Mouse (Mus musculus) stomach, embryonic 16.5 days (tissue): ENCODE results near the gene Rin2. TPM values are rescaled to one million over a fixed set of nuclear protein-coding genes. Genes with fewer than 3 reads are reported as not detected.
"Not testable (repeated sequence)": the region's sequence is repeated elsewhere in the genome, so short reads cannot be mapped to it uniquely, and the experiment has no call there.

Source experiments
- ATAC-seq: fragments of 200-750 bp; cut with Nextera tagmentation; 2 replicates; pipeline ENCODE4 v1.8.0; 2017; ENCODE audit warnings: moderate number of reproducible peaks, moderate TSS enrichment; ENCODE audit not compliant: insufficient read depth, low FRiP score
- H3K27ac ChIP-seq: fragments of 300-500 bp; sonication (generic); 2 replicates; pipeline ENCODE4 v1.5.1; 2014; ENCODE audit warnings: low read length
- H3K27me3 ChIP-seq: fragments of 300-500 bp; sonication (generic); 2 replicates; pipeline ENCODE4 v1.6.1; 2014; ENCODE audit warnings: low read length, control low read depth, mixed read lengths; ENCODE audit not compliant: control insufficient read depth, insufficient read depth
- H3K36me3 ChIP-seq: fragments of 300-500 bp; sonication (generic); 2 replicates; pipeline ENCODE4 v1.6.1; 2014; ENCODE audit warnings: low read length; ENCODE audit not compliant: control insufficient read depth, insufficient read depth
- H3K4me1 ChIP-seq: fragments of 300-500 bp; sonication (generic); 2 replicates; pipeline ENCODE4 v1.6.1; 2014; ENCODE audit warnings: low read length, control low read depth, mixed read lengths; ENCODE audit not compliant: control insufficient read depth, insufficient read depth
- H3K4me2 ChIP-seq: fragments of 300-500 bp; sonication (generic); 2 replicates; pipeline ENCODE4 v1.6.1; 2014; ENCODE audit warnings: low read depth, low read length, mixed read lengths
- H3K4me3 ChIP-seq: fragments of 300-500 bp; sonication (generic); replicated peaks from 2 replicates; pipeline ENCODE4 v1.5.1; 2014; ENCODE audit warnings: mild to moderate bottlenecking, low read length
- H3K9ac ChIP-seq: fragments of 300-500 bp; sonication (generic); 2 replicates; pipeline ENCODE4 v1.6.1; 2014; ENCODE audit warnings: low read length
- H3K9me3 ChIP-seq: fragments of 300-500 bp; sonication (generic); replicated peaks from 2 replicates; pipeline ENCODE4 v1.6.1; 2016; ENCODE audit warnings: low read length, control low read depth; ENCODE audit not compliant: control insufficient read depth
- WGBS: fragments of 180-500 bp; shearing (Covaris S2); extraction: QIAGEN DNeasy Blood & Tissue Kit; methylation state at CpG from one replicate; pipeline ENCODE4 v1.1.7; 2014; 5-methylcytosine and 5-hydroxymethylcytosine counted together
- polyA plus RNA-seq: library from polyadenylated mRNA; unstranded; fragments of >200 nt; fragmentation: Nextera tagmentation; extraction: Ambion mirVana; gene quantifications from 2 replicates; pipeline ENCODE4 v1.2.1, GENCODE M21; 2015

Gene Rin2
- polyA plus RNA-seq, 1 experiment from 2014 or later = 37.3 TPM

- WGBS = 67% methylated on average over 5 of the region's 5 CpGs
- H3K9ac ChIP-seq = no peak overlapping the region
- H3K4me2 ChIP-seq = no peak overlapping the region
- no peaks in the 10 kb centered on the region for H3K9me3 ChIP-seq
- H3K36me3 ChIP-seq = no peaks in the 10 kb centered on the region
- no peak overlapping the region for H3K27ac ChIP-seq
- H3K4me1 ChIP-seq = no peaks in the 10 kb centered on the region
- H3K4me3 ChIP-seq = no peak overlapping the region
- ATAC-seq = no peak
- H3K27me3 ChIP-seq = no peaks in the 10 kb centered on the region
These were observed 43.7 kb downstream of the Rin2 start for GRCm38 (mm10) chr2:145718624-145719183.

DNA sequence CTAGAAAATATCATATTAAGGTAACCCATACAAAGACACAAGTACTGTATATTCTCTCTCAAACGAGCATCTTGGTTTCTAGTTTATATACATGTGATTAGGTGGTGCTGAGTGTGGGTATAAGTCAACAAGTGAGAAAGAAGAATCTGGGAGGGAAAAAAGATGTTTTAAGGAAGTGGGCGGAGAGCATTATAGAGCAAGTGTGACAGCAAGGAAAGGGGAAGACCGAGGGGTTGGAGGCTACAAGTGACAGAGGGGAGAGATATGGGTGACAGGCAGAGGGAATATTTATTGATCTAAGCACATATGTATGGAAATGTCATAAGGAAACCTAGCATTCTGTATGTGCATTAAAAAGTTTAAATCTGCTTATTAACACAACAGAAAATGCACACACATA is 45.1 kb downstream of the Rin2 start:
- no peak for ATAC-seq
- no peaks in the 10 kb centered on the region for H3K4me1 ChIP-seq
- 66% methylated on average over 3 of the region's 3 CpGs for WGBS
- no peak overlapping the region for H3K27ac ChIP-seq
- no peak overlapping the region for H3K4me2 ChIP-seq
- H3K9ac ChIP-seq = no peak overlapping the region
- H3K27me3 ChIP-seq = no peaks in the 10 kb centered on the region
- no peak overlapping the region for H3K4me3 ChIP-seq
- H3K9me3 ChIP-seq = no peaks in the 10 kb centered on the region
- no peaks in the 10 kb centered on the region for H3K36me3 ChIP-seq

DNA sequence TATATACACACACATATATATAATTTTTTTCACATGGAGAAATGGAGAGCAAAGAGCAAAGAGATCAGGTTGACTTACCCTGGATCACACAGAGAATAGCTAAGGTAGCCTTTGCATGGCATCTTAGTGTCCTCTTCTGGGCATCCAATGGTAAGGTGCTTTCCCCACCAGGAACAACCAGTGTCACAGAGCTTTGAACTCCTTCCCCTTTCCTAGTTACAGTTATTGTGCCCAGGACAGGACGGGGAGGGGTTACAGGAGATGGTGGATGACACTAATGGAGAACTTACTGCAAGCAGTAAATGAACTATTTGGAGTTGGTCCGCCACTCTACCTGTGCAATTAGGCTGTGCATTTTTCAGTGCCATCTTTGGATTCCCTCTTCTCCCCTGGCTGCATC is 45.7 kb downstream of the Rin2 start:
- H3K4me2 ChIP-seq = no peak overlapping the region
- H3K4me3 ChIP-seq = no peak overlapping the region
- no peaks in the 10 kb centered on the region for H3K36me3 ChIP-seq
- no peak overlapping the region for H3K9ac ChIP-seq
- H3K27ac ChIP-seq = no peak overlapping the region
- no peak for ATAC-seq
- no peaks in the 10 kb centered on the region for H3K9me3 ChIP-seq
- WGBS = 83% methylated on average over 2 of the region's 2 CpGs
- no peaks in the 10 kb centered on the region for H3K4me1 ChIP-seq
- no peaks in the 10 kb centered on the region for H3K27me3 ChIP-seq

GRCm38 (mm10) chr2:145722304-145722703 is 47.3 kb downstream of the Rin2 start:
- not testable (repeated sequence) for H3K27ac ChIP-seq, H3K9ac ChIP-seq, H3K4me3 ChIP-seq, H3K9me3 ChIP-seq, H3K4me1 ChIP-seq, H3K4me2 ChIP-seq, ATAC-seq, H3K36me3 ChIP-seq, H3K27me3 ChIP-seq
- WGBS = 80% methylated on average over 2 of the region's 2 CpGs

DNA sequence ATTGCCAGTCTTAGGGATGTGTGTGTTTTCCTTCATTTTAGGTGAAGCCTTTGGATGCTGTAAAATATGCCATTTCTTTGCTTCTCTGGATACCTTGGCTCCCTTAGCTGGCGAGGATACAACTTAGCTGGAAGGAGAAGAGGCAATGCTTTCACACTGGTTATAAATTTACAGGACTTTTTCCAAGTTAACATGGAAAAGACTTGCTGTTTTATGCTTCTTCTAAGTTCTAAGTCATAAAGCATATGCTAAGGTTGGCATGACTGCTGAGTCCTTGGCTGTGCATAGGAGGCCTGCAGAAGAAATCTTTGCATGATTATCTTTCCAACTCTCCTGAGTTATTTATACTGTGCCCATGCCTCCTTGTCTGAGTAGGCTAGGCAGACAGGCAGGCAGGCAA is 49.3 kb downstream of the Rin2 start:
- no peaks in the 10 kb centered on the region for H3K27me3 ChIP-seq
- H3K4me2 ChIP-seq = no peak overlapping the region
- no peak overlapping the region for H3K4me3 ChIP-seq
- WGBS = 77% methylated on average over 1 of the region's 1 CpGs
- H3K36me3 ChIP-seq = no peaks in the 10 kb centered on the region
- no peaks in the 10 kb centered on the region for H3K4me1 ChIP-seq
- no peak for ATAC-seq
- H3K27ac ChIP-seq = no peak overlapping the region
- 0 out of 2 replicates have a peak, but pooled peaks cover 3% of the 10 kb centered on the region for H3K9me3 ChIP-seq
- H3K9ac ChIP-seq = no peak overlapping the region

GRCm38 (mm10) chr2:145729414-145729813 is 54.4 kb downstream of the Rin2 start:
- 75% methylated on average over 7 of the region's 7 CpGs for WGBS
- Histone ChIP-seq H3K27me3 (no peaks in the 10 kb centered on the region), H3K9ac (no peak overlapping the region)

DNA sequence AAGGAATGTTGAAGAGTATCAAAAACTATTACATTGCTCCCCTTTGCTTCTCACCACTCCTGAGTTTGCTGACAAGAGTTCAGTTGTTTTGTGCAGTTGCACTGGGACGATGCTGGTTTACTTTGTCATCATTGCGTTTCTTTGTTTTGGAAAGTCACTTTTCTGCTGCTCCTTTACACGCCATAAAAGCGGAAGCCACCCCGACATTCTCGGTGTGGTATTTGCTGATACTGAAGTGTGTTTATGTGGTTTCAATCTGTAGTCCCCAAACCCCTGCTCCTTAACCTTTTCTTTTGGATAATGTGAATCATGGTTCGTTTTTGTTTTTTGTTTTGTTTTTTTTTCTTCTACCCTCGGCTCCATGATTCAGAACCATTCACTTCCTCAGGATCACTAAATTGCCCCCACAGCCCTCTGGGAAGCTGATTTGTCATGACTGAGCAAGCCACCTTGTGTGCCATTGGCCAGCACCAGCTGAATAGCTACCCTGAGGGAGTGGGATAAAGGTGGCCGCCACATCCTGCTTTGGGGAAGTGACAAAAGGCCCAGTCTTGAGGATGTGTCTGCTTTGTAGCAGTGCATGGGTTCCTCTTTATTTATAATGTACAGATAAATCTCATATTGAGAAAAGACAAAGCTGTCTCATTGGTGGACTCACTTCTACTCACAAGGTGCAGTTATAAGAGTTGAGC is 55.3 kb downstream of the Rin2 start:
- no peak for ATAC-seq
- Histone ChIP-seq H3K27ac (no peak overlapping the region), H3K9ac (no peak overlapping the region), H3K27me3 (no peaks in the 10 kb centered on the region), H3K4me2 (no peak overlapping the region), H3K4me1 (no peaks in the 10 kb centered on the region), H3K36me3 (no peaks in the 10 kb centered on the region), H3K9me3 (0 out of 2 replicates have a peak, but pooled peaks cover 3% of the 10 kb centered on the region), H3K4me3 (no peak overlapping the region)
- 80% methylated on average over 9 of the region's 9 CpGs for WGBS

More at GRCm38 (mm10) chr2:145729414-145729813, 54.4 kb downstream of the Rin2 start:
- no peak overlapping the region for H3K27ac ChIP-seq
- ATAC-seq = no peak
- H3K4me3 ChIP-seq = no peak overlapping the region
- 0 out of 2 replicates have a peak, but pooled peaks cover 3% of the 10 kb centered on the region for H3K9me3 ChIP-seq
- no peaks in the 10 kb centered on the region for H3K4me1 ChIP-seq
- no peak overlapping the region for H3K4me2 ChIP-seq
- H3K36me3 ChIP-seq = no peaks in the 10 kb centered on the region

DNA sequence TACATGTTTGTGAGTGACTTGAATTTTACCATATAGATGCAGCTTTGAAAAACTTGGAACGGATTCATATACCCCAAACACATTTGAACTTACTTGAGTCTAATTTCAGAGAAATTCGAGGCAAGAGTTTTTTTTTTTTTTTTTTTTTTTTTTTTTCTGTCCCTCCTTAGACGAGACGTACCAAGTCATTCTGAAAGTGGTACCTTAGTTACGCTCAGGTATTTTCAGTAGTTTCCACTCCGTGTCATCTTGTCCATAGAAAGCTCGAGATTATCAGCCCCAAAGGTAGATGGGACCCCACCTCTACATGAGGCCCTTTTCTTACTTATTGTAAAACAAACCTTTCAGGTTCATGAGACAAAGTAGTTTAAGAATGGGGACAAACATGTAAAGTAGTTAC is 55.9 kb downstream of the Rin2 start:
- 85% methylated on average over 7 of the region's 7 CpGs for WGBS
- Histone ChIP-seq H3K4me2 (no peak overlapping the region), H3K36me3 (no peaks in the 10 kb centered on the region), H3K9me3 (0 out of 2 replicates have a peak, but pooled peaks cover 2% of the 10 kb centered on the region), H3K27ac (no peak overlapping the region), H3K9ac (no peak overlapping the region), H3K27me3 (no peaks in the 10 kb centered on the region), H3K4me1 (no peaks in the 10 kb centered on the region), H3K4me3 (no peak overlapping the region)
- no peak for ATAC-seq

- Histone ChIP-seq H3K27ac (no peak overlapping the region), H3K4me1 (no peaks in the 10 kb centered on the region), H3K4me3 (no peak overlapping the region), H3K36me3 (no peaks in the 10 kb centered on the region), H3K4me2 (no peak overlapping the region), H3K27me3 (no peaks in the 10 kb centered on the region), H3K9ac (no peak overlapping the region), H3K9me3 (no peaks in the 10 kb centered on the region)
- ATAC-seq = no peak
- 68% methylated on average over 5 of the region's 5 CpGs for WGBS
These were observed 60.1 kb downstream of the Rin2 start for GRCm38 (mm10) chr2:145735079-145735478.
